Mouse (Mus musculus) midbrain, embryonic 10.5 days (tissue): ENCODE measurements around the gene Calcrl. TPM values are rescaled to one million over a fixed set of nuclear protein-coding genes. Genes with fewer than 3 reads are reported as not detected.
"Not testable (repeated sequence)": the region's sequence is repeated elsewhere in the genome, so short reads cannot be mapped to it uniquely, and the experiment has no call there.

Experiments
- DNase-seq: peaks from one replicate; pipeline ENCODE4 v3.0.0-alpha.2; 2017; ENCODE audit warnings: low spot score
- H3K27ac ChIP-seq: fragments of 300-500 bp; sonication (generic); replicated peaks from 2 replicates; pipeline ENCODE4 v1.5.1; 2016; ENCODE audit warnings: mild to moderate bottlenecking
- H3K27me3 ChIP-seq: fragments of 300-500 bp; sonication (generic); 2 replicates; pipeline ENCODE4 v1.6.1; 2016; ENCODE audit warnings: low read depth, mild to moderate bottlenecking; ENCODE audit not compliant: poor library complexity, severe bottlenecking
- H3K36me3 ChIP-seq: fragments of 300-500 bp; sonication (generic); 2 replicates; pipeline ENCODE4 v1.6.1; 2016; ENCODE audit warnings: mild to moderate bottlenecking, moderate library complexity
- H3K4me1 ChIP-seq: fragments of 300-500 bp; sonication (generic); 2 replicates; pipeline ENCODE4 v1.6.1; 2016
- H3K4me3 ChIP-seq: fragments of 300-500 bp; sonication (generic); 2 replicates; pipeline ENCODE4 v1.5.1; 2016; ENCODE audit warnings: mild to moderate bottlenecking, moderate library complexity
- H3K9me3 ChIP-seq: fragments of 300-500 bp; sonication (generic); replicated peaks from 2 replicates; pipeline ENCODE4 v1.6.1; 2016; ENCODE audit warnings: mild to moderate bottlenecking
- WGBS: fragments of 180-500 bp; shearing (Covaris S2); methylation state at CpG from one replicate; pipeline ENCODE4 v1.1.7; 2016; 5-methylcytosine and 5-hydroxymethylcytosine counted together
- polyA plus RNA-seq: library from polyadenylated mRNA; unstranded; fragments of >200 nt; fragmentation: Nextera tagmentation; extraction: Ambion mirVana; gene quantifications from 2 replicates; pipeline ENCODE4 v1.2.1, GENCODE M21; 2016

Calcrl gene
- polyA plus RNA-seq, 1 experiment from 2014 or later: 11.3 TPM

DNA sequence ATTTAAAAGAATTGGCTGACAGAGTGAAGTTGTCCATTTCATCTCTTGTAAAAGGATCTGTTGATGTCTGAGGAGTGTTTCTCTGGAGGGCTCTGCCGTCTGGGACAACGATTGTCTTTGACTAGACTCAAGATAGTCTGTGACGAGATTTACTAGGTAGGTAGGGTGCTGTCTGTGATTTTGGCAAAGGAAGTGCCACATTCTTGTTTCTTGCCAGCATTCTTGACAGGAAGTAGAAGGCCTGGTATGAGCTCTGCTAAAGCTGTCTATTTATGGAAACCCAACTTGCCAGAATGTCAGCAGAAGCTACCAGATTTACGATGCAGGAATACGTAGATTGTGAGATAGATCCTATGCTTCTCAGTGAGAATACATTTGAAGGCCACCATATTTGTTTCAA lies 16.7 kb upstream of the Calcrl start:
- H3K36me3 ChIP-seq: no peaks in the 10 kb centered on the region
- H3K4me1 ChIP-seq: no peaks in the 10 kb centered on the region
- H3K27ac ChIP-seq: no peak overlapping the region
- DNase-seq: no peak
- no peaks in the 10 kb centered on the region for H3K9me3 ChIP-seq
- WGBS: 94% methylated on average over 5 of the region's 5 CpGs
- H3K4me3 ChIP-seq: no peak overlapping the region
- H3K27me3 ChIP-seq: no peaks in the 10 kb centered on the region

DNA sequence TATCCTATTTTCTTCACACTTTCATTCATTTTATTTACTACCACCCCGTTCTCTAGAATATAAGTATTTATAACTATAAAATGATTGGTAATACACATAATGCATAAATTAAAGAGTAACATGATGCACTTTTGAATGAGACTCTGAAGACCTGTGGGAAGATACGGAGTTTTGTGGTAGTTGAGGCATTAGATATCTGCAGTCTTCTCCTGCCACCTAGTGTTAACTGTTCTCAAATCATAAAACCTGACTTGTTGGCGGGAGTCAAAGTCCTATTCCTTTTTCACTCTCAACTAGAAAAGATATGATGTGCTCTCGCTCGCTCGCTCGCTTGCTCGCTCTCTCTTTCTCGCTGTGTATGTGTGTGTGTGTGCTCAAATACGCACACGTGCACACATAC lies 4.5 kb upstream of the Calcrl start:
- Histone ChIP-seq H3K36me3 (no peaks in the 10 kb centered on the region), H3K27ac (no peak overlapping the region), H3K27me3 (peaks cover 4% of the 10 kb centered on the region; the same call in 1 of the 2 replicates), H3K4me3 (no peak overlapping the region), H3K4me1 (peaks cover 7% of the 10 kb centered on the region), H3K9me3 (no peaks in the 10 kb centered on the region)
- no peak for DNase-seq
- WGBS: 58% methylated on average over 11 of the region's 11 CpGs

DNA sequence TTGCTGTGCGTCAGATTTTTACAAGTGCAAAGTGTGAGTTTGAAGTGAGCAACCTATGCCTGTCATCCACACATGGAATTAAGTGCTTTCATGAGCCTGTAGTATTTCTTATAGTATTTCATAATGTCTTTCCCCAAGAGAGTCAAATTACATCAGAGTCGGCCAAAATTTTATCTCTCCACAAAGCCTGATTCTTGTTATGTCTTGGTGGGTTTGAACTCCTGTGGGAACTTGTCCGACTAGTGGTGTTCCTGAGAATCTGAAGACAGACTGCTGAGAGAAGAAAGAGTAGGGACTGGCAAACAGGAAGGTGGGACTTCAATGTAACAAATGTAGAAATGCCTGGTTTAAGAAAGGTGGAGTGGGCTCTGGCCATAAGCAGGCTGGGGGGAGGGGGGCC lies 3.6 kb upstream of the Calcrl start:
- no peak for DNase-seq
- WGBS: 77% methylated on average over 3 of the region's 3 CpGs
- Histone ChIP-seq H3K27me3 (peaks cover 4% of the 10 kb centered on the region; the same call in 1 of the 2 replicates), H3K4me1 (peaks cover 16% of the 10 kb centered on the region), H3K36me3 (no peaks in the 10 kb centered on the region), H3K4me3 (no peak overlapping the region), H3K27ac (no peak overlapping the region), H3K9me3 (no peaks in the 10 kb centered on the region)

DNA sequence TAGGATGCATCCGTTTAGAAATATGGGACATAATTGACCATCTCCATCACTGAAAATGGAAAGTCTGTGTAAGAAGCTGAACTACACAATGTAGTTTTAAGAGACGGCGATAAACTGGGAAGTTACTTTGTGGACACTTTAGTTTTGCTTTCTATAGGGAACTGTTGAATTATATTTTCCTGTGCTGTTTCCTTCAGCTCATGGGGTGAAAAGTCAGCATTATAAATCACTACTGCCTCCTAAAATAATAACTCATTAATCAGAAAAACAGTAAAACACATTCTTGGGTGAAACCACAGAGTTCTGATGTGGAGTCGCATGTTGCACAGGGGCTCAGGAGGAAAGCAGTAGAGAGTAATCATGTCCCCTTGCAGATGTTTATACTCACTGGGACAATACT lies 1.3 kb upstream of the Calcrl start:
- no peaks in the 10 kb centered on the region for H3K9me3 ChIP-seq
- no peak overlapping the region for H3K27ac ChIP-seq
- DNase-seq: no peak
- 95% methylated on average over 4 of the region's 4 CpGs for WGBS
- peaks cover 17% of the 10 kb centered on the region for H3K4me1 ChIP-seq
- H3K27me3 ChIP-seq: peaks cover 4% of the 10 kb centered on the region; the same call in 1 of the 2 replicates
- no peak overlapping the region for H3K4me3 ChIP-seq
- H3K36me3 ChIP-seq: no peaks in the 10 kb centered on the region

DNA sequence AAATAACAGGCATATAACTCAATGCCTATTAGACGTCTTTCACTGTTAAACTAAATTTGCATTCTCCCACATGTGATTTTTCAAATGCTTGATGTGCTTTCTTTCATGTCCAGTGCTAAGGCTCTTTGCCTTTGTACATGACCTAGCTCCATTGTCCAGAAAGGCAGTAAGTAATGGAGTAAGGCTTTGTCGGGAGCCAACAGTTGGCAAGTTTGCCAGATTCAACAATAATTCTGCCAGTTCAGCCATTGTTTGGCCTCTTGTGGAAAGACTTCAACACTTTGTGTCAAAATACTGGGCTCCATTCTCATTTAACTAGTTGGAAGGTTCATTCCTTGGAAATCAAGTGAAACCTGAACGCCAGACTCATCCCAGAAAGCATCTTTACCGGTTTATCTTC lies 8.7 kb downstream of the Calcrl start:
- no peak overlapping the region for H3K4me3 ChIP-seq
- H3K27me3 ChIP-seq: no peaks in the 10 kb centered on the region
- DNase-seq: no peak
- no peaks in the 10 kb centered on the region for H3K4me1 ChIP-seq
- no peaks in the 10 kb centered on the region for H3K36me3 ChIP-seq
- H3K9me3 ChIP-seq: no peaks in the 10 kb centered on the region
- no peak overlapping the region for H3K27ac ChIP-seq
- WGBS: 88% methylated on average over 4 of the region's 4 CpGs

DNA sequence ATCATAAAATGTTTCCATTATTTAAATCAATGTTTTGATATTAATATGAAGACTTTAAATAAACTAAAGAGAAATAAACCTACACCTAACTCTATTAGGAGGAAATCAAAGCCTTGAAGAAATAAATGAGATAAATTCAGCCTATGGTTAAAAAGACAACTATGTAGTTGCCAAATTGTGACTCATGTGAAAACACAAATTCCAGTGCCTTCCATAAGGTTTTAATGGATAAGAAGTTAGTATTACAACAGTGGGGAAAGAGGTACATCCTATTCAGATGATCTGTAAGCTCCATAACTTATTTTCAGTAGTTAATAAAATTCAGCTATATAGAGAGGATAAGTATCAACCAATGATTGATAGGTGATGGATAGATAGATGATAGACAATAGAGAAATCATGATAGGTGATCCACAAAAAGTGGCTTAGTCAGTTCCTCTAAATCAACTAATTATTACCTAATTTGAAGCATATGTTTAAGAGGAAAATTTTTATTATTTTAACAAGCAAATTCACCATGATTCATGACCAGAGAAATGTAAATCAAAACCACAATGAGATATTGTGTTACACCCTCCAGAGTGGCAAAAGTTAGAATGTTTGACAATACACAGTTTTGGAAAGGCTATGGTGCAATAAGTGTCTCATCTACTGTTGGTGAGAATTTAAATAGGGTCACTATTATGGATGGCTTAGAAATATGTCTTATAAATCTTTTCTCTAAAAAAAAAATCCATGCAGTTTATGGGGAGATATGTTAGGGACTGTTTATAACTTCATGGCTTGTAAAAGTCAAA lies 15.2 kb downstream of the Calcrl start:
- Histone ChIP-seq H3K9me3 (no peaks in the 10 kb centered on the region), H3K27me3 (no peaks in the 10 kb centered on the region)
- DNase-seq: no peak

DNA sequence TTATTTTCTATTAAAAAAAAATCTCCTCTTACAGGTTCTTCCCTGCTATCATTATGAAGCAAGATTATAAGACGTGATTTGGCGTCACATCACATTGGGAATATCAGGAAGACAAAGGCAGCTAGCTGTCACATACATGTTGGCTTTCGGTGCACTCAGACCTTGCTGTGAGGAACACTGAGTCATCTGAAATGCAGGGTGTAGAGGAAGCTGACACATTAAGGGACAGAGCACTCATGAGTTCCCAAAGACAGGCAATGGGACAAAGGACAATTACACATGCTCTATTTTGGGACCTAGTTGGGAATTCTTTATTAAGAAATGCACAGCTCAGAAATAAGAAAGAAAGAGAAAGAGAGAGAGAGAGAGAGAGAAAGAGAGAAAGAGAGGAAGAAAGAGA lies 20.4 kb downstream of the Calcrl start:
- Histone ChIP-seq H3K4me3 (no peak overlapping the region), H3K36me3 (no peaks in the 10 kb centered on the region), H3K9me3 (no peaks in the 10 kb centered on the region), H3K27me3 (no peaks in the 10 kb centered on the region), H3K27ac (no peak overlapping the region), H3K4me1 (no peaks in the 10 kb centered on the region)
- 89% methylated on average over 3 of the region's 3 CpGs for WGBS
- no peak for DNase-seq

More for the DNA sequence above, 15.2 kb downstream of the Calcrl start:
- no peak overlapping the region for H3K4me3 ChIP-seq
- no peak overlapping the region for H3K27ac ChIP-seq
- H3K4me1 ChIP-seq: no peaks in the 10 kb centered on the region
- H3K36me3 ChIP-seq: no peaks in the 10 kb centered on the region

DNA sequence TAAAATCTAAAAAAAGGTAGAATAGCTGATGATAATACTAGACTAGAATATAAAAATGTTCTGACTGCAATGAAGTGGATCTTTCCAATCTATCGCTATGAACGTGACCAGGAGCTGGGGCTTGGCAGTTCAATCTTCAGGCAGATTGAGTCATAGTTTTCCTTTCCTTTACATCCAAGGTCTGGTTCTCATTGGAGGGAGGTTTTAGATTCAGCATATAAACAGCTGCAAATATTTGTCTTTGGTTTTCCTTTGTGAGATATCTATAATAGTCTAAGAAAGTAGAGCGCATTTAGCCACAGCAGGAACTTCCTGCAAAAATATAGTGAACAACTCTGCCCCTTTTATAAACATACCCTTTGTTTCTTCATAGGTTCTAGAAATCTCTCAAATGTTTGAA lies 22.5 kb downstream of the Calcrl start:
- WGBS: 89% methylated on average over 3 of the region's 3 CpGs
- Histone ChIP-seq H3K4me1 (no peaks in the 10 kb centered on the region), H3K9me3 (no peaks in the 10 kb centered on the region), H3K36me3 (no peaks in the 10 kb centered on the region), H3K27ac (no peak overlapping the region), H3K27me3 (no peaks in the 10 kb centered on the region), H3K4me3 (no peak overlapping the region)
- no peak for DNase-seq

DNA sequence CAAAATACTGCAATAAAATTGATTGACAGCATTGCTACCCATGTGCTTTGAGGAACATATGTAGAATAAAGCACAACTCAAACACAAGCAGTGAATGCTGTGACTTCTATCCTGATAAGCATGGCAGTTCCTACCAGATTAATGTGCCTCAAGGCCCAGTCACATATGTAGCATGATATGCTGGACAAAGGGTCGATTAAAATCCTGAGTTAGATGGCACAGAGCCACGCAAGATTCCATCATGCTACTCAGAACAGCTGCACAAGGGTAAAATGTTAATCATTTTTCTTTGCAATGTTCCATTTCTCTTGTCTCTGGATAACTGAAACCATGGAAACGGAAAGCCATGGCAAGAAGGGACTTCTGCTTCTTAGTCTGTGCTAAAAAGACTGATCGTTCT lies 28.7 kb downstream of the Calcrl start:
- Histone ChIP-seq H3K27me3 (no peaks in the 10 kb centered on the region), H3K27ac (no peak overlapping the region), H3K4me3 (no peak overlapping the region), H3K4me1 (no peaks in the 10 kb centered on the region), H3K36me3 (no peaks in the 10 kb centered on the region), H3K9me3 (no peaks in the 10 kb centered on the region)
- 89% methylated on average over 4 of the region's 4 CpGs for WGBS
- no peak for DNase-seq

DNA sequence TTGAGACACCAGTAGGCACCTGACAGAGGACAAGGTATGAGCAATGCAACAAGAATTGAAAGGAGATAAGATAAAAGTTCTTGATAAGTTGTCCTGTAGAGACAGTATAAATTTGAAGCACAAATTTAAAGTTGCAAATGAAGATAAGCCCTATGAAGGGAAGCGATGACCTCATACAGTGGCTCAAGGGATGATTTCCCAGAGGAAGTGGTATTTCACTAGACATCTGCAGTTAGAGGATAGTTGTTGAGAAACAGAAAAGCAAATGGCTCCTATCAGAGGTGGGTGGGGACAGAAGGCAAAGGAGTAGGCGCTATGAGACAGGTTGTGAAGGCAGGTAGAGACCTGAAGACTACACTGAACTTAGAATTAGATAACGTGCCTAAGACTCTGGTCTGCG lies 32.0 kb downstream of the Calcrl start:
- WGBS: 92% methylated on average over 4 of the region's 4 CpGs
- no peak for DNase-seq
- H3K27ac ChIP-seq: no peak overlapping the region
- H3K36me3 ChIP-seq: no peaks in the 10 kb centered on the region
- H3K27me3 ChIP-seq: no peaks in the 10 kb centered on the region
- H3K4me3 ChIP-seq: no peak overlapping the region
- H3K4me1 ChIP-seq: peaks cover 7% of the 10 kb centered on the region; the same call in 1 of the 2 replicates
- H3K9me3 ChIP-seq: no peaks in the 10 kb centered on the region

DNA sequence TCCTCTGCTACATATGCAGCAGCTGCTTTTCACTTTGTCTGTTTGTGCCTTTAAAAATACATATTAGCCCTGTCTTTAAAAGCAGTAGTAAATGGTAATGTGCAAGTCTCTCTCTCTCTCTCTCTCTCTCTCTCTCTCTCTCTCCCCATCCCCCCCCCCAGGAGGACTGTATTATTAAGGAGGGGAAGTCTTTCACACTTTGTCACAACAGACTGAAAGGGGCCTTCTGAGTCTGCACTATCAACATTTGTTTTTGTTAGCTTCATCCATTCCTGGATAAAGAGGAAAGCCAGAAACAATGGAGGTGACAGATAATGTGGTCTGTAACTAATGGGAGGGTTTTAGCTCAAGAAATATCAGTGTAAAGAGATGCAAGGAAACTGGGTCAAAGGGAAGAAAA lies 36.1 kb downstream of the Calcrl start:
- Histone ChIP-seq H3K4me1 (peaks cover 23% of the 10 kb centered on the region), H3K4me3 (no peak overlapping the region), H3K27me3 (no peaks in the 10 kb centered on the region), H3K27ac (no peak overlapping the region), H3K9me3 (no peaks in the 10 kb centered on the region), H3K36me3 (no peaks in the 10 kb centered on the region)
- no peak for DNase-seq

DNA sequence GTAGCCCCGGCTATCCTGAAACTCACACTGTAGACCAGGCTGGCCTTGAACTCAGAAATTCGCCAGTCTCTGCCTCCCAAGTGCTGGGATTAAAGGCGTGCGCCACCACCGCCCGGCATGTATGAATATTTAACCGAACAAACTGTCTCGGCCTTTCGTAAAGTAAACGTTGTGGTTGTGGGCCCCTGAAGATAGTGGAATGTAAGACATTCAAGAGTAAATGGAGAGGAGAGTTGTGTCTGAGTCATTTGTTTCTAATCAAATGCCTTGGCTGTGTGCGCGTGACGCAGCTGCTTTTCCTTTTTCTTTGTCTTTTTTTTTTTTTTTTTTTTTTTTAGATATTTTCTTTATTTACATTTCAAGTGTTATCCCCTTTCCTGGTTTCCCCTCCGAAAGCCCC lies 36.7 kb downstream of the Calcrl start:
- H3K4me3 ChIP-seq, H3K27me3 ChIP-seq, H3K9me3 ChIP-seq, H3K36me3 ChIP-seq, DNase-seq, H3K27ac ChIP-seq: not testable (repeated sequence)
- H3K4me1 ChIP-seq: peaks cover 23% of the 10 kb centered on the region
- whole genome bisulfite sequencing: 88% methylated on average over 14 of the region's 14 CpGs

DNA sequence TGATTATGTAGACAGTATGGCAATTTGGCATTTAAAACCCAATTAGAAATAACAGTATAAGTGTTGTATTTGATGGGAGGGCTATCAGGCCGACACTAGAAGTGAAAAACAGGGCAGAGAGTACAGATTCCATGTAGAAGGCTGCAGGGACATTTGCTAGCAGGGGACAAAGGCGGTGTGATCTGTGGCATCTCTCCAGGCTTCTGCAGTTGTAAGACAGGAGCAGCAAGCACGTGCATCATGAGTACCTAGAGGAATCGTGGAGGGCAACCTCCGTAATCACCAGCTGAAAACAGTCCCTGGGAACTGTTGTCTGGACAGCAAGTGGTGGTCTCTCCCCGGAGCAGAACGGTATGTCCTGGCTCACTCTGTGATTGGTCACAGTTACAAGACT lies 37.2 kb downstream of the Calcrl start:
- Histone ChIP-seq H3K27me3 (no peaks in the 10 kb centered on the region), H3K27ac (no peak overlapping the region; the same call in 1 of the 2 replicates), H3K4me1 (peaks cover 23% of the 10 kb centered on the region), H3K9me3 (no peaks in the 10 kb centered on the region), H3K36me3 (no peaks in the 10 kb centered on the region), H3K4me3 (no peak overlapping the region)
- 77% methylated on average over 7 of the region's 7 CpGs for WGBS
- no peak for DNase-seq
